Mouse (Mus musculus) megakaryocyte, embryonic 14.5 days (primary cell): ENCODE data around the gene Mss51.

Experiments used
- FLI1 ChIP-seq: IDR thresholded peaks from 2 replicates; pipeline ENCODE4 v1.6.1; 2012; ENCODE audit warnings: low read length, inconsistent platforms, mixed read lengths
- GATA1 ChIP-seq: IDR thresholded peaks from 3 replicates; pipeline ENCODE4 v1.6.1; 2012; ENCODE audit warnings: mixed read lengths, low read length, inconsistent platforms, borderline replicate concordance

GRCm38 (mm10) chr14:20529643-20530042 lies 32.9 kb upstream of the Mss51 start:
- TF ChIP-seq GATA1 (no peak), FLI1 (no peak)
